Mouse (Mus musculus): ENCODE results near the gene Gm10377. TPM values are rescaled to one million over a fixed set of nuclear protein-coding genes. Genes with fewer than 3 reads are reported as not detected.
"Not testable (repeated sequence)": the region's sequence is repeated elsewhere in the genome, so short reads cannot be mapped to it uniquely, and the experiment has no call there.

Gene Gm10377
- polyA plus RNA-seq (2015; fragmentation: Nextera tagmentation; extraction: Ambion mirVana), result not detected in 2 replicates

DNA sequence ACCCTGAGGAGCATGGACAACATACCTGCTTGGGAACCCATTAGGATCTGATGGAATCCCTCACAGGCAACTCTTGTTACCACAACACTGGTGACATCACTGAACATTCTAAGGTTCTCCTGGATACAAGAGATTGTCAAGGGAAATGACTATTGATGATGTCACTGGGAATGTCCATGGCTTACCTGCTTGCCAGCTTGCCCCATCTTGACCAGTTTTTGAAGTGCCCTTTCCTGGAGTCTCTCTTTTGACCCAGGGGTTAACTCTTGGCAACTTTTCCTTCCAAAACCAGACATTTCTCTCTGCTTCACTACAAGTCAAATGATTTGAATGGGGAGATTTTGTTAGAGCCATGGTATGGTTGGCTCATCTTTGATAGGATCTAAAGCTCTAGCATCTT lies at the start of gene Gm10377:
TSS of gene Gm10377 (minus strand) at position 101 of the 400 bp plus-strand sequence.
- not testable (repeated sequence) for H3K4me1 ChIP-seq (replicated peaks; ENCODE audit: insufficient read depth, low read length); H3K4me3 ChIP-seq (replicated peaks; ENCODE audit: low read depth, low read length); H3K36me3 ChIP-seq (ENCODE audit: insufficient read depth, low read length); DNase-seq (ENCODE audit: low spot score); H3K9me3 ChIP-seq (replicated peaks; ENCODE audit: low read length); H3K9ac ChIP-seq (ENCODE audit: low read depth, low read length); H3K4me2 ChIP-seq (ENCODE audit: low read length); H3K27ac ChIP-seq; ATAC-seq (replicated peaks; ENCODE audit: low FRiP score, low read depth); H3K27me3 ChIP-seq (ENCODE audit: insufficient read depth, low read length)

DNA sequence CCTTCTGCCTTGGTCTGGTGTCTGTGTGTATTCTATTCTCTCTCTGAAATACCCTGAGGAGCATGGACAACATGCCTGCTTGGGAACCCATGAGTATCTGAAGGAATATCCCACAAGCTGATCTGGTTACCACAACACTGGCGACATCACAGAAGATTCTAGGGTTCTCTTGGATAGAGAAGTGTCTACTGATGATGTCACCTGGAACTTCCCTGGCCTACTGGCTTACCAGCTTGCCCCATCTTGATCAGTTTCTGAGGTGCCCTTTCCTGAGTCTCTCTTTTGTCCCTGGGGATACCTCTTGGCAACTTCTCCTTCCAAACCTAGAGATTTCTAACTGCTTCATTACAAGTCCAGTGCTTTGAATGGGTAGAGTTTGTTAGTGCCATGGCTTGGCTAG lies 29.1 kb downstream of the Gm10377 start, which contains the start of gene Gm3015:
TSS of gene Gm3015 (minus strand) at position 101 of the 400 bp plus-strand sequence.
- WGBS, result 100% methylated on average over 1 of the region's 1 CpGs
- not testable (repeated sequence) for H3K4me2 ChIP-seq (ENCODE audit: low read length); H3K4me3 ChIP-seq (replicated peaks; ENCODE audit: low read depth, low read length); H3K36me3 ChIP-seq (ENCODE audit: insufficient read depth, low read length); H3K27me3 ChIP-seq (ENCODE audit: insufficient read depth, low read length); H3K27ac ChIP-seq; H3K9ac ChIP-seq (ENCODE audit: low read depth, low read length); H3K9me3 ChIP-seq (replicated peaks; ENCODE audit: low read length); ATAC-seq (replicated peaks; ENCODE audit: low FRiP score, low read depth); H3K4me1 ChIP-seq (replicated peaks; ENCODE audit: insufficient read depth, low read length); DNase-seq (ENCODE audit: low spot score)

Other genes with a start within 250 kb of the Gm10377 start
- gene Gm17124, start 198.1 kb downstream of the Gm10377 start, polyA plus RNA-seq (2015; fragmentation: Nextera tagmentation; extraction: Ambion mirVana), result not detected in 2 replicates
- not detected in 2 replicates for gene Gm3633, start 156.1 kb downstream of the Gm10377 start, polyA plus RNA-seq (2015; fragmentation: Nextera tagmentation; extraction: Ambion mirVana)
- not detected in 2 replicates for gene Gm10378, start 142.0 kb downstream of the Gm10377 start, polyA plus RNA-seq (2015; fragmentation: Nextera tagmentation; extraction: Ambion mirVana)
- not detected in 2 replicates for gene Gm3015, start 29.2 kb downstream of the Gm10377 start, polyA plus RNA-seq (2015; fragmentation: Nextera tagmentation; extraction: Ambion mirVana)
- not detected in 2 replicates for gene Gm21977, start 55.5 kb upstream of the Gm10377 start, polyA plus RNA-seq (2015; fragmentation: Nextera tagmentation; extraction: Ambion mirVana)
- not detected in 2 replicates for gene Gm8082, start 195.6 kb upstream of the Gm10377 start, polyA plus RNA-seq (2015; fragmentation: Nextera tagmentation; extraction: Ambion mirVana)
- not detected in 2 replicates for gene Gm10376, start 217.6 kb upstream of the Gm10377 start, polyA plus RNA-seq (2015; fragmentation: Nextera tagmentation; extraction: Ambion mirVana)